Mouse (Mus musculus): ENCODE data around the gene Dhx32.

GRCm38 (mm10) chr7:133683626-133684025 is 98.9 kb downstream of the Dhx32 start:
- TF ChIP-seq CTCF (IDR thresholded peaks at IDR 0.05) (no peak), POLR2A (IDR thresholded peaks at IDR 0.05; ENCODE audit: insufficient read depth, low read depth, low read length) (no peak)
